Mouse (Mus musculus): ENCODE measurements at regions not wholly inside any gene's neighbourhood (a gene's known extent, or its start where the extent isn't known, plus 50 kb on each side); places are given as distances from the start of the nearest gene placed in this dataset.

DNA sequence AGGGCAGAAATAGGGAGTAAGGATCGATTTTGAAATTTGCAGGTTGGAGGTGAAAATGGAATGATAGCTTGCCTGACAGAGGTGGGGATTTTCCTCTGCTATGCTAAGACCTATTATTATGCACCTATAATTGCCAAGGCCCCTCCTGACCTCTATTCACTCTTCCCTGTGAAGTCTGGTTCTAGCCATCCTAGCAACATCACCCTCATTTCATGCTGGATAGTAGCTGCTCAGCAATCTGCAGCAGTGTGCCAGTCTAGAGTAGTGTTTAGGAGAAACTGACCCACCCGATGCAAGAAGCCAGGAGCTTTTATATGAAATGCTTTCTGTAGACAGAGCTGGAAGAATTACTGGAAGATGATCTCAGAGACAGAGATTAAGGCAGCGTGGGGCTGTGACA, 535.1 kb upstream of the Tenm2 start:
- TF ChIP-seq EP300 (optimal IDR thresholded peaks at IDR 0.05) (no peak), CTCF (IDR thresholded peaks at IDR 0.05; ENCODE audit: low read depth) (no peak)
